Mouse (Mus musculus) small intestine, adult 2 months (tissue): ENCODE measurements around the gene Gtf2ird1.

Experiments used
- CTCF ChIP-seq: fragments of 200-500 bp; IDR thresholded peaks from 2 replicates; pipeline ENCODE4 v1.5.1; 2012; ENCODE audit warnings: low read depth, mild to moderate bottlenecking, control low read depth, inconsistent platforms, low read length, moderate library complexity, mixed read lengths; ENCODE audit not compliant: insufficient replicate concordance, insufficient read length; ENCODE audit errors: extremely low read depth
- POLR2A ChIP-seq: fragments of 200-500 bp; IDR thresholded peaks from 2 replicates; pipeline ENCODE4 v1.6.1; 2012; ENCODE audit warnings: low read depth, mild to moderate bottlenecking, control low read depth, inconsistent platforms, low read length, moderate library complexity

GRCm38 (mm10) chr5:134425601-134426000, 30.9 kb downstream of the Gtf2ird1 start:
- TF ChIP-seq CTCF (no peak), POLR2A (no peak)
